Mouse (Mus musculus) ES-E14 (cell line): ENCODE data around the gene Rnf166.

Experiments
- ZC3H11A ChIP-seq: IDR thresholded peaks from 2 replicates; pipeline ENCODE4 v1.6.1; 2012; ENCODE audit warnings: low read depth, mild to moderate bottlenecking, inconsistent platforms, low read length, borderline replicate concordance
- ZNF384 ChIP-seq: IDR thresholded peaks from 2 replicates; pipeline ENCODE4 v1.6.1; 2012; ENCODE audit warnings: low read depth, low read length, inconsistent platforms

DNA sequence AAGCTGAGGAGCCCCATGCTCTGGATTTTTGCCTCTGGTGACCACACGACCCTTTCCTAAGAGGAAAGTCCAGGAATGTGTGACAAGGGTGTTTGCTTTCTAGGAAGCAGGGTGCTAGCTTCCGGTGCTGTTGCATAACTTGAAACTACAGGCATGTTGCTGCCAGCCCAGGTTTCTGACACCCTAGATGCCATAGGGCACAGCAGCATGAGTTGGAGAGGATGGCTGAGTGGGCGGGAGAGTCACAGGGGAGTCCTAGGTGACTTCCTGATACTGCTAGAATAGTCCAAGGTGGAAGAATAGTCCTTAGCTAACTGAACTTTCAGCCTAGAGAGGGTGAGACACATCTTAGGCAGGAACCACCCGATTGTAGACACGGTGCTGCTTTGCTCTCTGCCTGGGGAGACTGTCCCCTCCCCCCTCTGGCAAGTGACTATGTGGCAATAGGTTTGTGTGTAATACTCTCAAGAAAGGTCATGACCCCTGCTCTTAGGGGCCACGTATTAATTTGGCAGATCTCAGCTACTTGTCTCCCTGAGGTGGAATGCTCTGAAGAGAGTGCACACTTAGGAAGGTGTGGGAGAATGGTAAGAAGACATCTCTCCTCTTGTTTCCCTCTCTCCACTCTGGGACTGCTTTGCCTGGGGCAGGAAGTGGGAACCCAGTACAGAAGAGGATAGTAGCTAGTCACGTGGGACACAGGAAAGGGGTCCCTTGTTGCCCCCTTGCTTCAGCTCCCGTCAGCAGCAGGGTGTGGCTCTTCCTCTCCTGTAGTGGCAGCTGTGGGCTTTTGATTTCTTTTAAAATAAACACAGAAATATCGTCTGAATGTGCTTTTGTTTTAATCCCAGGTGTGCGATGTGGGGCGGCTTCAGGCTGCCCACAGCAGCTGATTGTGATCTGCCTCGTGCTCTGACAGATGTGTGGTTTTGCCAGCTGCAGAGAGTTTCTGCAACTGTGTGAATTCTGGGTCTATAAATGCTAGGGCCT, 11.9 kb downstream of the Rnf166 start:
- TF ChIP-seq ZC3H11A (no peak), ZNF384 (no peak)
